Mouse (Mus musculus) kidney, embryonic 15.5 days (tissue): ENCODE measurements around the gene Ube4a. TPM values are rescaled to one million over a fixed set of nuclear protein-coding genes. Genes with fewer than 3 reads are reported as not detected.
A peak's percentile ranks its signal among the peaks of the same experiment; 100 is the strongest.

ENCODE experiments used
- ATAC-seq: fragments of 200-750 bp; cut with Nextera tagmentation; replicated peaks from 2 replicates; pipeline ENCODE4 v1.8.0; 2017; ENCODE audit warnings: moderate TSS enrichment; ENCODE audit not compliant: low FRiP score
- H3K27ac ChIP-seq: fragments of 300-500 bp; sonication (generic); 2 replicates; pipeline ENCODE4 v1.5.1; 2015; ENCODE audit warnings: mild to moderate bottlenecking, inconsistent platforms
- H3K27me3 ChIP-seq: fragments of 300-500 bp; sonication (generic); 2 replicates; pipeline ENCODE4 v1.6.1; 2015; ENCODE audit warnings: inconsistent platforms
- H3K36me3 ChIP-seq: fragments of 300-500 bp; sonication (generic); 2 replicates; pipeline ENCODE4 v1.6.1; 2015; ENCODE audit warnings: inconsistent platforms
- H3K4me1 ChIP-seq: fragments of 300-500 bp; sonication (generic); 2 replicates; pipeline ENCODE4 v1.6.1; 2015; ENCODE audit warnings: inconsistent platforms
- H3K4me2 ChIP-seq: fragments of 300-500 bp; sonication (generic); 2 replicates; pipeline ENCODE4 v1.6.1; 2015; ENCODE audit warnings: moderate library complexity, mild to moderate bottlenecking, inconsistent platforms
- H3K4me3 ChIP-seq: fragments of 300-500 bp; sonication (generic); replicated peaks from 2 replicates; pipeline ENCODE4 v1.5.1; 2015; ENCODE audit warnings: mild to moderate bottlenecking, inconsistent platforms
- H3K9ac ChIP-seq: fragments of 300-500 bp; sonication (generic); 2 replicates; pipeline ENCODE4 v1.6.1; 2015; ENCODE audit warnings: mild to moderate bottlenecking, inconsistent platforms
- H3K9me3 ChIP-seq: fragments of 300-500 bp; sonication (generic); replicated peaks from 2 replicates; pipeline ENCODE4 v1.6.1; 2016; ENCODE audit warnings: inconsistent platforms
- whole genome bisulfite sequencing: fragments of 180-500 bp; shearing (Covaris S2); methylation state at CpG from one replicate; pipeline ENCODE4 v1.1.7; 2015; ENCODE audit warnings: mixed read lengths; 5-methylcytosine and 5-hydroxymethylcytosine counted together
- polyA plus RNA-seq: library from polyadenylated mRNA; unstranded; fragments of >200 nt; fragmentation: Nextera tagmentation; extraction: Ambion mirVana; gene quantifications from 2 replicates; pipeline ENCODE4 v1.2.1, GENCODE M21; 2015

Gene Ube4a
- polyA plus RNA-seq, 1 experiment from 2014 or later, result 23.7 TPM

- WGBS, result 69% methylated on average over 2 of the region's 2 CpGs
- H3K9ac ChIP-seq, result no peak overlapping the region
- no peak overlapping the region for H3K4me3 ChIP-seq
- no peaks in the 10 kb centered on the region for H3K27me3 ChIP-seq
- no peaks in the 10 kb centered on the region for H3K9me3 ChIP-seq
- no peak for ATAC-seq
- no peak overlapping the region for H3K4me2 ChIP-seq
- H3K4me1 ChIP-seq, result no peaks in the 10 kb centered on the region
- H3K27ac ChIP-seq, result no peak overlapping the region
- no peaks in the 10 kb centered on the region for H3K36me3 ChIP-seq
These were observed 75.3 kb downstream of the Ube4a start for GRCm38 (mm10) chr9:44890122-44890521.

- H3K27me3 ChIP-seq, result no peaks in the 10 kb centered on the region
- WGBS, result 90% methylated on average over 7 of the region's 7 CpGs
- H3K36me3 ChIP-seq, result no peaks in the 10 kb centered on the region
- no peak for ATAC-seq
- no peak overlapping the region for H3K9ac ChIP-seq
- no peak overlapping the region for H3K27ac ChIP-seq
- no peak overlapping the region for H3K4me2 ChIP-seq
- peaks cover 3% of the 10 kb centered on the region for H3K4me1 ChIP-seq
- H3K4me3 ChIP-seq, result no peak overlapping the region
- H3K9me3 ChIP-seq, result no peaks in the 10 kb centered on the region
These were observed 77.2 kb downstream of the Ube4a start for GRCm38 (mm10) chr9:44888114-44888624.

GRCm38 (mm10) chr9:44882981-44883569, 82.3 kb downstream of the Ube4a start:
- H3K4me3 ChIP-seq, result peak overlapping the region; percentile 99
- WGBS, result under 1% methylated on average over 21 of the region's 21 CpGs
- peak overlapping the region; percentile 99 for H3K27ac ChIP-seq
- peaks cover 31% of the 10 kb centered on the region for H3K4me1 ChIP-seq
- peak overlapping the region; percentile 78 for H3K9ac ChIP-seq
- no peaks in the 10 kb centered on the region for H3K9me3 ChIP-seq
- 0 out of 2 replicates have a peak, but pooled peaks cover under 1% of the 10 kb centered on the region for H3K36me3 ChIP-seq
- ATAC-seq, result peak; percentile 0; the same call in 1 of the 2 replicates
- no peaks in the 10 kb centered on the region for H3K27me3 ChIP-seq
- peak overlapping the region; percentile 83 for H3K4me2 ChIP-seq

- H3K27ac ChIP-seq, result peak overlapping the region; percentile 99
- H3K9ac ChIP-seq, result peak overlapping the region; percentile 78
- H3K9me3 ChIP-seq, result no peaks in the 10 kb centered on the region
- H3K4me3 ChIP-seq, result peak overlapping the region; percentile 99
- peak overlapping the region; percentile 83 for H3K4me2 ChIP-seq
- under 1% methylated on average over 26 of the region's 27 CpGs for WGBS
- ATAC-seq, result peak; percentile 69
- peaks cover 37% of the 10 kb centered on the region for H3K4me1 ChIP-seq
- 0 out of 2 replicates have a peak, but pooled peaks cover 4% of the 10 kb centered on the region for H3K36me3 ChIP-seq
- H3K27me3 ChIP-seq, result no peaks in the 10 kb centered on the region
These were observed 82.9 kb downstream of the Ube4a start for GRCm38 (mm10) chr9:44882436-44882980.

GRCm38 (mm10) chr9:44881941-44882435, 83.4 kb downstream of the Ube4a start:
- Histone ChIP-seq H3K27ac (peak overlapping the region; percentile 99), H3K27me3 (no peaks in the 10 kb centered on the region), H3K4me1 (peaks cover 42% of the 10 kb centered on the region), H3K36me3 (0 out of 2 replicates have a peak, but pooled peaks cover 4% of the 10 kb centered on the region), H3K4me2 (peak overlapping the region; percentile 83), H3K9ac (peak overlapping the region; percentile 78), H3K9me3 (no peaks in the 10 kb centered on the region), H3K4me3 (peak overlapping the region; percentile 99)
- WGBS, result under 1% methylated on average over 28 of the region's 29 CpGs
- peak; percentile 81 for ATAC-seq

GRCm38 (mm10) chr9:44881221-44881871, 84.1 kb downstream of the Ube4a start, which contains the start of gene Kmt2a:
Gene Kmt2a, minus strand, starts transcription at chr9:44881296.
- H3K4me1 ChIP-seq, result peaks cover 47% of the 10 kb centered on the region
- H3K4me2 ChIP-seq, result peak within 1 kb of the TSS; percentile 91
- H3K36me3 ChIP-seq, result 0 out of 2 replicates have a peak, but pooled peaks cover 4% of the 10 kb centered on the region
- H3K4me3 ChIP-seq, result peak within 1 kb of the TSS; percentile 99
- H3K27me3 ChIP-seq, result no peaks in the 10 kb centered on the region
- H3K9me3 ChIP-seq, result no peaks in the 10 kb centered on the region
- H3K27ac ChIP-seq, result peak within 1 kb of the TSS; percentile 99
- H3K9ac ChIP-seq, result peak within 1 kb of the TSS; percentile 98
- ATAC-seq, result peak; percentile 81
- under 1% methylated on average over 59 of the region's 71 CpGs for WGBS

GRCm38 (mm10) chr9:44880309-44881081, 84.9 kb downstream of the Ube4a start:
- peak overlapping the region; percentile 91 for H3K4me2 ChIP-seq
- under 1% methylated on average over 42 of the region's 44 CpGs for WGBS
- H3K27me3 ChIP-seq, result no peaks in the 10 kb centered on the region
- no peaks in the 10 kb centered on the region for H3K9me3 ChIP-seq
- ATAC-seq, result peak; percentile 13
- peak overlapping the region; percentile 99 for H3K27ac ChIP-seq
- peak overlapping the region; percentile 99 for H3K4me3 ChIP-seq
- peaks cover 53% of the 10 kb centered on the region for H3K4me1 ChIP-seq
- 0 out of 2 replicates have a peak, but pooled peaks cover 4% of the 10 kb centered on the region for H3K36me3 ChIP-seq
- H3K9ac ChIP-seq, result peak overlapping the region; percentile 98

- Histone ChIP-seq H3K4me3 (peak overlapping the region; percentile 99), H3K4me2 (peak overlapping the region; percentile 91), H3K4me1 (peaks cover 57% of the 10 kb centered on the region), H3K9ac (peak overlapping the region; percentile 98), H3K36me3 (0 out of 2 replicates have a peak, but pooled peaks cover 4% of the 10 kb centered on the region), H3K27me3 (no peaks in the 10 kb centered on the region), H3K9me3 (no peaks in the 10 kb centered on the region), H3K27ac (peak overlapping the region; percentile 99)
- no peak for ATAC-seq
- under 1% methylated on average over 13 of the region's 13 CpGs for WGBS
These were observed 85.6 kb downstream of the Ube4a start for GRCm38 (mm10) chr9:44879694-44880271.

GRCm38 (mm10) chr9:44878776-44879500, 86.5 kb downstream of the Ube4a start:
- Histone ChIP-seq H3K4me3 (peak overlapping the region; percentile 99), H3K27me3 (no peaks in the 10 kb centered on the region), H3K27ac (0 out of 2 replicates have a peak overlapping the region, but pooled peaks have one; percentile 99), H3K36me3 (0 out of 2 replicates have a peak, but pooled peaks cover 4% of the 10 kb centered on the region), H3K4me1 (peaks cover 66% of the 10 kb centered on the region), H3K9me3 (no peaks in the 10 kb centered on the region), H3K9ac (peak overlapping the region; percentile 98), H3K4me2 (peak overlapping the region; percentile 91)
- 15% methylated on average over 9 of the region's 9 CpGs for WGBS
- no peak for ATAC-seq

- H3K4me2 ChIP-seq, result no peak overlapping the region
- no peak overlapping the region for H3K4me3 ChIP-seq
- peaks cover 67% of the 10 kb centered on the region for H3K4me1 ChIP-seq
- no peak overlapping the region for H3K9ac ChIP-seq
- WGBS, result 86% methylated on average over 7 of the region's 7 CpGs
- no peaks in the 10 kb centered on the region for H3K27me3 ChIP-seq
- no peaks in the 10 kb centered on the region for H3K9me3 ChIP-seq
- H3K36me3 ChIP-seq, result 0 out of 2 replicates have a peak, but pooled peaks cover 4% of the 10 kb centered on the region
- ATAC-seq, result no peak
- H3K27ac ChIP-seq, result no peak overlapping the region
These were observed 87.7 kb downstream of the Ube4a start for GRCm38 (mm10) chr9:44877686-44878085.
